Mouse (Mus musculus) olfactory bulb, adult 2 months (tissue): Measurements from ENCODE around the gene Apol7e.
"Not testable (repeated sequence)": the region's sequence is repeated elsewhere in the genome, so short reads cannot be mapped to it uniquely, and the experiment has no call there.

Experiments used
- CTCF ChIP-seq: fragments of 200-500 bp; IDR thresholded peaks from 2 replicates; pipeline ENCODE4 v1.5.1; 2012; ENCODE audit warnings: low read depth, mild to moderate bottlenecking, low read length, moderate library complexity; ENCODE audit not compliant: insufficient read depth
- POLR2A ChIP-seq: fragments of 200-500 bp; IDR thresholded peaks from 2 replicates; pipeline ENCODE4 v1.6.1; 2012; ENCODE audit warnings: mild to moderate bottlenecking, low read depth, low read length, moderate library complexity; ENCODE audit not compliant: insufficient read depth

GRCm38 (mm10) chr15:77733903-77734302 lies 35.2 kb downstream of the Apol7e start:
- not testable (repeated sequence) for TF ChIP-seq CTCF, POLR2A
